Mouse (Mus musculus) heart, postnatal 0 days (tissue): Measurements from ENCODE around the gene Ssbp2. TPM values are rescaled to one million over a fixed set of nuclear protein-coding genes. Genes with fewer than 3 reads are reported as not detected.

ENCODE experiments used
- ATAC-seq: fragments of 200-750 bp; cut with Nextera tagmentation; 2 replicates; pipeline ENCODE4 v1.8.0; 2017; ENCODE audit warnings: low read depth, moderate number of reproducible peaks, moderate library complexity; ENCODE audit not compliant: insufficient read depth
- DNase-seq: peaks from one replicate; pipeline ENCODE4 v3.0.0-alpha.2; 2016; ENCODE audit warnings: low spot score
- H3K27ac ChIP-seq: fragments of 300-500 bp; sonication (generic); 2 replicates; pipeline ENCODE4 v1.5.1; 2014; ENCODE audit warnings: low read depth, mild to moderate bottlenecking
- H3K27me3 ChIP-seq: fragments of 300-500 bp; sonication (generic); 2 replicates; pipeline ENCODE4 v1.6.1; 2014; ENCODE audit warnings: low read length, mixed read lengths; ENCODE audit not compliant: control insufficient read depth, insufficient read depth
- H3K36me3 ChIP-seq: fragments of 300-500 bp; sonication (generic); replicated peaks from 2 replicates; pipeline ENCODE4 v1.6.1; 2014; ENCODE audit warnings: low read length, mixed read lengths; ENCODE audit not compliant: control insufficient read depth, insufficient read depth
- H3K4me1 ChIP-seq: fragments of 300-500 bp; sonication (generic); 2 replicates; pipeline ENCODE4 v1.6.1; 2014; ENCODE audit warnings: antibody characterized with exemption; ENCODE audit not compliant: control insufficient read depth, insufficient read depth
- H3K4me2 ChIP-seq: fragments of 300-500 bp; sonication (generic); 2 replicates; pipeline ENCODE4 v1.6.1; 2014; ENCODE audit warnings: low read depth, mild to moderate bottlenecking, low read length, moderate library complexity
- H3K4me3 ChIP-seq: fragments of 300-500 bp; sonication (generic); 2 replicates; pipeline ENCODE4 v1.5.1; 2014; ENCODE audit warnings: low read depth, low read length
- H3K9ac ChIP-seq: fragments of 300-500 bp; sonication (generic); replicated peaks from 2 replicates; pipeline ENCODE4 v1.6.1; 2014; ENCODE audit warnings: low read depth, low read length, mixed read lengths
- H3K9me3 ChIP-seq: fragments of 300-500 bp; sonication (generic); replicated peaks from 2 replicates; pipeline ENCODE4 v1.6.1; 2016; ENCODE audit warnings: low read length; ENCODE audit not compliant: control insufficient read depth
- CTCF ChIP-seq: IDR thresholded peaks from 2 replicates; pipeline ENCODE4 v1.5.1; 2016; ENCODE audit warnings: antibody characterized with exemption, control low read depth, low read depth
- EP300 ChIP-seq: IDR thresholded peaks from 2 replicates; pipeline ENCODE4 v1.6.1; 2016; ENCODE audit warnings: antibody characterized with exemption, low read depth
- WGBS: fragments of 180-500 bp; shearing (Covaris S2); extraction: QIAGEN DNeasy Blood & Tissue Kit; methylation state at CpG from one replicate; pipeline ENCODE4 v1.1.7; 2014; 5-methylcytosine and 5-hydroxymethylcytosine counted together
- polyA plus RNA-seq: library from polyadenylated mRNA; unstranded; fragments of >200 nt; fragmentation: Nextera tagmentation; extraction: Ambion mirVana; gene quantifications from 2 replicates; pipeline ENCODE4 v1.2.1, GENCODE M21; 2015
- total RNA-seq: library from RNA; depleted of rRNA; stranded (reverse); fragments of >200 nt; gene quantifications from 2 replicates; pipeline ENCODE4 v1.2.3, GENCODE M21; 2014; ENCODE audit warnings: low replicate concordance

Gene Ssbp2
- total and polyA plus RNA-seq, 2 experiments from 2014 or later = 70.8 to 74.2 TPM

GRCm38 (mm10) chr13:91446728-91447127 lies 13.4 kb upstream of the Ssbp2 start:
- H3K27ac ChIP-seq = no peak overlapping the region
- no peaks in the 10 kb centered on the region for H3K9me3 ChIP-seq
- WGBS = 70% methylated on average over 2 of the region's 2 CpGs
- H3K27me3 ChIP-seq = no peaks in the 10 kb centered on the region
- ATAC-seq = no peak
- H3K4me2 ChIP-seq = no peak overlapping the region
- no peak overlapping the region for H3K4me3 ChIP-seq
- no peak overlapping the region for H3K9ac ChIP-seq
- no peak for DNase-seq
- H3K4me1 ChIP-seq = peaks cover 9% of the 10 kb centered on the region; the same call in 1 of the 2 replicates
- TF ChIP-seq CTCF (no peak), EP300 (no peak)
- H3K36me3 ChIP-seq = no peaks in the 10 kb centered on the region

GRCm38 (mm10) chr13:91448936-91449335 lies 11.1 kb upstream of the Ssbp2 start:
- no peaks in the 10 kb centered on the region for H3K9me3 ChIP-seq
- DNase-seq = peak; percentile 45
- TF ChIP-seq CTCF = no peak
- TF ChIP-seq EP300 = no peak
- no peaks in the 10 kb centered on the region for H3K36me3 ChIP-seq
- H3K4me1 ChIP-seq = peaks cover 9% of the 10 kb centered on the region; the same call in 1 of the 2 replicates
- H3K27me3 ChIP-seq = no peaks in the 10 kb centered on the region
- peak; percentile 53; the same call in 1 of the 2 replicates for ATAC-seq
- 31% methylated on average over 5 of the region's 5 CpGs for WGBS
- no peak overlapping the region for H3K9ac ChIP-seq
- no peak overlapping the region for H3K27ac ChIP-seq
- H3K4me3 ChIP-seq = no peak overlapping the region
- H3K4me2 ChIP-seq = no peak overlapping the region

DNA sequence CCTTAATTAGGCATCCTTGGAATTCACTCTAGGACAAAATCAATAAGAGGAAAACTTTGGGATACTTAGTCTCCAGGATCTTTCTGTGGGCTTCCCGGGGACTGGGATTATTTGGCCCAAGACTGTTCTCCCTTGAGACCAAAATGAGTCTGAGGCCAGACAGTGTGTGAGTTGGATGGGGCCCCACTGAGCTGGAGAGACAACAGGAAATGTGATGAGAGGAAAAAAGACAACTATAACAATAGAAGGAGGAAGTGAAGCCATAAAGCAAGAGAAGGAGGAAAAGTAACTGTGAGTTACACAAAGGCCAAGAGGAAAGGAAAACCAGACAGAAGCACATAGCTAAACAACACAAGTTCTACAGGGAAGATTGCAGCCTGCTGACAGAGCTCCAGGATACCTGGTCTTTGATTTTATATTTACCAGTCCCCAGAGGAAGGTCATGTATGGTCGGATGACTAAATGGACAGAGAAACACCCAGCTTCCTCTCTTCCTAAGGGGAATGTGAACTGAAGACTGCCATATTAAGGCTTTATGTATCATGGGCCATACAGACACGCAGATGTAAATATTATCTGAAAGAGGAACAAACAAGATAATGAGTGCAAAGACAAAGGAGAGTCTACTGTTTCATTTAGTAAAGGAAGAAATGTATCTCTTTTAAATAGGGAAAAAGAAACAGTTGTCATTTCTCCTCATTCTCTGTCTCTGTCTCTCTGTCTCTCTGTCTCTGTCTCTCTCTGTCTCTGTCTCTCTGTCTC lies 8.5 kb upstream of the Ssbp2 start:
- H3K36me3 ChIP-seq = no peaks in the 10 kb centered on the region
- DNase-seq (no peak), ATAC-seq (no peak)
- no peaks in the 10 kb centered on the region for H3K27me3 ChIP-seq
- no peak overlapping the region for H3K4me2 ChIP-seq
- no peak overlapping the region for H3K4me3 ChIP-seq
- TF ChIP-seq CTCF = no peak
- TF ChIP-seq EP300 = no peak
- H3K9me3 ChIP-seq = no peaks in the 10 kb centered on the region
- 57% methylated on average over 3 of the region's 3 CpGs for WGBS
- no peak overlapping the region for H3K9ac ChIP-seq
- peaks cover 9% of the 10 kb centered on the region; the same call in 1 of the 2 replicates for H3K4me1 ChIP-seq
- no peak overlapping the region for H3K27ac ChIP-seq

- TF ChIP-seq EP300 (no peak), CTCF (no peak)
- H3K9ac ChIP-seq = no peak overlapping the region
- no peak overlapping the region for H3K4me3 ChIP-seq
- no peak for DNase-seq
- ATAC-seq = no peak
- H3K36me3 ChIP-seq = no peaks in the 10 kb centered on the region
- peaks cover 9% of the 10 kb centered on the region; the same call in 1 of the 2 replicates for H3K4me1 ChIP-seq
- H3K9me3 ChIP-seq = no peaks in the 10 kb centered on the region
- no peaks in the 10 kb centered on the region for H3K27me3 ChIP-seq
- 93% methylated on average over 3 of the region's 3 CpGs for WGBS
- H3K4me2 ChIP-seq = no peak overlapping the region
- no peak overlapping the region for H3K27ac ChIP-seq
These were observed 7.8 kb upstream of the Ssbp2 start for GRCm38 (mm10) chr13:91452269-91452668.

DNA sequence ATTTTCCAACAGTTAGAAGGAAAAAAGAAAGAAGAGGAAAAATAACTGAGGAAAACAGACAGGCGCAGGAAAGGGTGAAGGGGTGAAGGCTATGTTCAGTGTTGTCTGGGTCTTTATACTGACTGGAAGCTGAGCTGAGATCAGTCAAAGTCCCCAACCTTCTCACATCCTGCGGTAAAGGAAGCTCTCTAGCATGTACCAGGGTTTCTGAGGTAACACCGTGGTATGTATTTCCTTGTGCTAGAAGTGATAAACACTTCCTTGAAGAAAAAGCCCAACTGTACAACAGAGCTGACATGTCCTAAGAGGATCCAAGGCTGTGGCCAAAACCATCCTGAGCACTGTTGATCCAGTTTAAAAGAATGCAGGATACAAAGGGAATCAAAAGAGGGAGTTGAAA lies 6.8 kb upstream of the Ssbp2 start:
- no peaks in the 10 kb centered on the region for H3K9me3 ChIP-seq
- no peak overlapping the region for H3K4me2 ChIP-seq
- no peak for TF ChIP-seq EP300
- no peaks in the 10 kb centered on the region for H3K36me3 ChIP-seq
- DNase-seq (no peak), ATAC-seq (no peak)
- peaks cover 12% of the 10 kb centered on the region; the same call in 1 of the 2 replicates for H3K4me1 ChIP-seq
- H3K27me3 ChIP-seq = no peaks in the 10 kb centered on the region
- 73% methylated on average over 3 of the region's 3 CpGs for WGBS
- H3K4me3 ChIP-seq = no peak overlapping the region
- no peak overlapping the region for H3K9ac ChIP-seq
- H3K27ac ChIP-seq = no peak overlapping the region

DNA sequence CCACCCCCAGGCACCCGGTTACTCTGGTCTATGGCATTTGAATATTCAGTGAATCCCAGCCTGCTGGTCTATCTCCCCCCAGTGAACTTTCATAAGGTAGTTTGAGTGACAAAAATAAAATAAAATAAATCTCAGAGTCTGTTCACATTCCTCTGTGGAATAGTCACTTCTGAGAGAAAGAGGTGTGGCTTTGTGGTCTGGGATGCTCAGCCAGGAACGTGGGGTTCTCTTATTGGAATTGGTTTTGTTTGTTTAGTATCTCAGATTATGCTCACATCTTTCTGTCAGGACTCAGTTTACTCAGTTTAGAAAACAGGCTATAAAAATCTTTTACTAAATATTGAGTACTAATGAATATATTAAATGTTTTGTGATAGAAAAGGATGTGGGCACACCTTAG lies 4.0 kb upstream of the Ssbp2 start:
- 69% methylated on average over 2 of the region's 2 CpGs for WGBS
- H3K4me1 ChIP-seq = peaks cover 12% of the 10 kb centered on the region
- H3K36me3 ChIP-seq = no peaks in the 10 kb centered on the region
- no peak overlapping the region for H3K4me3 ChIP-seq
- ATAC-seq (no peak), DNase-seq (no peak)
- H3K27me3 ChIP-seq = no peaks in the 10 kb centered on the region
- H3K27ac ChIP-seq = no peak overlapping the region
- TF ChIP-seq EP300 (no peak), CTCF (no peak)
- no peaks in the 10 kb centered on the region for H3K9me3 ChIP-seq
- no peak overlapping the region for H3K4me2 ChIP-seq
- H3K9ac ChIP-seq = no peak overlapping the region
